Mouse (Mus musculus) heart, embryonic 10.5 days (tissue): Measurements from ENCODE around the gene Spryd4. TPM values are rescaled to one million over a fixed set of nuclear protein-coding genes. Genes with fewer than 3 reads are reported as not detected.
A peak's percentile ranks its signal among the peaks of the same experiment; 100 is the strongest.
"Not testable (repeated sequence)": the region's sequence is repeated elsewhere in the genome, so short reads cannot be mapped to it uniquely, and the experiment has no call there.

Experiments used
- DNase-seq: peaks from one replicate; pipeline ENCODE4 v3.0.0-alpha.2; 2017; ENCODE audit warnings: low spot score
- H3K27ac ChIP-seq: fragments of 300-500 bp; sonication (generic); 2 replicates; pipeline ENCODE4 v1.5.1; 2016; ENCODE audit warnings: mild to moderate bottlenecking
- H3K27me3 ChIP-seq: fragments of 300-500 bp; sonication (generic); 2 replicates; pipeline ENCODE4 v1.6.1; 2016; ENCODE audit warnings: mild to moderate bottlenecking; ENCODE audit not compliant: poor library complexity, insufficient read depth, severe bottlenecking
- H3K36me3 ChIP-seq: fragments of 300-500 bp; sonication (generic); 2 replicates; pipeline ENCODE4 v1.6.1; 2016; ENCODE audit warnings: mild to moderate bottlenecking, moderate library complexity
- H3K4me1 ChIP-seq: fragments of 300-500 bp; sonication (generic); 2 replicates; pipeline ENCODE4 v1.6.1; 2016; ENCODE audit warnings: mild to moderate bottlenecking
- H3K4me3 ChIP-seq: fragments of 300-500 bp; sonication (generic); 2 replicates; pipeline ENCODE4 v1.5.1; 2016; ENCODE audit warnings: mild to moderate bottlenecking, moderate library complexity
- H3K9me3 ChIP-seq: fragments of 300-500 bp; sonication (generic); 2 replicates; pipeline ENCODE4 v1.6.1; 2016; ENCODE audit warnings: mild to moderate bottlenecking, moderate library complexity
- WGBS: fragments of 180-500 bp; shearing (Covaris S2); methylation state at CpG from one replicate; pipeline ENCODE4 v1.1.7; 2016; 5-methylcytosine and 5-hydroxymethylcytosine counted together
- polyA plus RNA-seq: library from polyadenylated mRNA; unstranded; fragments of >200 nt; fragmentation: Nextera tagmentation; extraction: Ambion mirVana; gene quantifications from 2 replicates; pipeline ENCODE4 v1.2.1, GENCODE M21; 2016

Spryd4 gene
- polyA plus RNA-seq, 1 experiment from 2014 or later: 37.9 TPM

DNA sequence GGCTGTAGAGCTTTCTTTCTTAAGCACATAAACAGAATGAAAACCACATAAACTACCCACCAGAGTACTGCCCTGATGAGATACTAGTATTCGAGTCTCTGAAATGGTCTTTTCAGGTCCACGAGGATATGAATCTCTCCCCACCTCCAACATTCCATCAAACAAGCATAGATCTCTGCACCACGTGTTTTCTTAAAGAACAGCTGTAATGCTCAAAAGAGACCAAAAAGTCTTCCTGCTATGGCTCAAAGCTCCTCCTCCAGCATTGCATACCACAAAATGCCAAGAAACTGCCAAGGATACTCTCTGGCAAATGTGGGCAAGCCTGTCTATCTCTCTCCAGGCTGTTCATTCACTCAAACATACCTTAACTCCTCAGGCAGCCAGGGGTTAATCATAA lies 36.3 kb downstream of the Spryd4 start:
- H3K27ac ChIP-seq: peak overlapping the region; percentile 91
- no peak for DNase-seq
- peak overlapping the region; percentile 78 for H3K4me3 ChIP-seq
- 9% methylated on average over 3 of the region's 3 CpGs for WGBS
- H3K36me3 ChIP-seq: 0 out of 2 replicates have a peak, but pooled peaks cover 6% of the 10 kb centered on the region
- H3K27me3 ChIP-seq: no peaks in the 10 kb centered on the region
- peaks cover 24% of the 10 kb centered on the region for H3K4me1 ChIP-seq
- no peaks in the 10 kb centered on the region for H3K9me3 ChIP-seq

DNA sequence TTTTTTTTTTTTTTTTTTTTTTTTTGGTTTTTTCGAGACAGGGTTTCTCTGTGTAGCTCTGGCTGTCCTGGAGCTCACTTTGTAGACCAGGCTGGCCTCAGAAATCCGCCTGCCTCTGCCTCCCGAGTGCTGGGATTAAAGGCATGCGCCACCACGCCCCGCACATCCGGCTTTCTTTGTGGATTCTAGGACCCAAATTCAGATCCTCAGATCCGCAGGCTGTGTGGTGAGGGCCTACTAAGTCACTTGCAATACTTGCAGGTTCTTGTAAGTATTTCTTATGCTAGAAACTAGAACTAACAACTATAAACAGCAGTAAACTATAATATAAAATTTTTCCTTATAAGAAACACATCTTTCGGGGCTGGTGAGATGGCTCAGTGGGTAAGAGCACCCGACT lies 40.3 kb downstream of the Spryd4 start:
- WGBS: 95% methylated on average over 10 of the region's 10 CpGs
- not testable (repeated sequence) for H3K27me3 ChIP-seq, DNase-seq, H3K36me3 ChIP-seq, H3K4me3 ChIP-seq, H3K27ac ChIP-seq, H3K9me3 ChIP-seq
- H3K4me1 ChIP-seq: peaks cover 15% of the 10 kb centered on the region

DNA sequence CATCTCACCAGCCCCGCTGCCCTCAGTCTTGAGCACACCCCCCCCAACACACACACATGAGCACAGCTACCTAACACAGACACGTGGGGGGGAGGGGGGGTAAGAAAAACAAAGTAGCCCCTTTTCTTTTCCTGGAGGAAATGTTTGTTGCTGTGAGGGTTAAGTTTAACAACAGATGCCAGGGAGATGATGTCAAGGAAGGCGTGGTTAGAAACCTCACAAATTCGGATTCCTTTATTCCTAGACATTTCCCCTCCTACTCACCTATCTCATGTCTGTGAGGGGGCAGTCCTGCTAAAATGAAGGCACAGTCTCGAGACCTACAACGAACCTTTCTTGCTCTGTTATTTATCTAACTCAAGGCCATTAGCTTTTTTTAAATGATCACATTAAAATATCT lies 44.5 kb downstream of the Spryd4 start:
- WGBS: 38% methylated on average over 6 of the region's 6 CpGs
- H3K4me3 ChIP-seq: no peak overlapping the region
- DNase-seq: no peak

DNA sequence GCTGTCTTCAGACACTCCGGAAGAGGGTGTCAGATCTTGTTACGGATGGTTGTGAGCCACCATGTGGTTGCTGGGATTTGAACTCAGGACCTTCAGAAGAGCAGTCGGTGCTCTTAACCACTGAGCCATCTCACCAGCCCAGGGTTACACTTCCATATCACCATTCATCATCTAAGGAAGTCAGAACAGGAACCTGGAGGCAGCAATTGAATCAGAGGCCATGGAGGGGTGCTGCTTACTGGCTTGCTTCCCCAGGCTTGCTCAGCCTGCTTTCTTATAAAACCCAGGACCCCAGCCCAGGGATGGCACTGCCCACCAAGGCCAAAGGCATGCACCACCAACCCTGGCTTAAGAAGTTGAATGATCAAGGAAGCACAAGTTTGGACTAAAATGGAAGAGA lies 45.9 kb downstream of the Spryd4 start:
- WGBS: 85% methylated on average over 3 of the region's 3 CpGs
- H3K36me3 ChIP-seq: peaks cover 18% of the 10 kb centered on the region
- H3K9me3 ChIP-seq, H3K27ac ChIP-seq, H3K4me3 ChIP-seq, H3K4me1 ChIP-seq, H3K27me3 ChIP-seq, DNase-seq: not testable (repeated sequence)

More for the DNA sequence above, 44.5 kb downstream of the Spryd4 start:
- 0 out of 2 replicates have a peak, but pooled peaks cover 10% of the 10 kb centered on the region for H3K4me1 ChIP-seq
- H3K27ac ChIP-seq: no peak overlapping the region; the same call in 1 of the 2 replicates
- H3K9me3 ChIP-seq: no peaks in the 10 kb centered on the region
- H3K36me3 ChIP-seq: peaks cover 20% of the 10 kb centered on the region
- H3K27me3 ChIP-seq: no peaks in the 10 kb centered on the region

Other genes with a start within 250 kb of the Spryd4 start
- not detected in 2 replicates for gene Hsd17b6, start 204.2 kb downstream of the Spryd4 start, polyA plus RNA-seq
- 66.7 and 80.5 TPM in 2 replicates for gene Prim1, start 196.6 kb downstream of the Spryd4 start, polyA plus RNA-seq
- gene Naca, start 176.2 kb downstream of the Spryd4 start, polyA plus RNA-seq: 639 and 790 TPM in 2 replicates
- 403 and 465 TPM in 2 replicates for gene Ptges3, start 152.9 kb downstream of the Spryd4 start, polyA plus RNA-seq
- 3,536 and 4,735 TPM in 2 replicates for gene Atp5b, start 128.5 kb downstream of the Spryd4 start, polyA plus RNA-seq
- gene Baz2a, start 120.2 kb downstream of the Spryd4 start, polyA plus RNA-seq: 10.1 and 12.0 TPM in 2 replicates
- 32.5 and 38.6 TPM in 2 replicates for gene Rbms2, start 31.5 kb downstream of the Spryd4 start, polyA plus RNA-seq
- gene Gls2, start 17.4 kb downstream of the Spryd4 start, polyA plus RNA-seq: 0.86 and 1.1 TPM in 2 replicates
- gene Mip, start 14.0 kb upstream of the Spryd4 start, polyA plus RNA-seq: not detected in 2 replicates
- gene Timeless, start 20.3 kb upstream of the Spryd4 start, polyA plus RNA-seq: 48.1 and 69.3 TPM in 2 replicates
- gene Apon, start 42.3 kb upstream of the Spryd4 start, polyA plus RNA-seq: 0.18 and 0.23 TPM in 2 replicates
- 0.11 and 3.9 TPM in 2 replicates for gene Apof, start 56.9 kb upstream of the Spryd4 start, polyA plus RNA-seq
- 10.8 and 11.0 TPM in 2 replicates for gene Stat2, start 58.8 kb upstream of the Spryd4 start, polyA plus RNA-seq
- 0.25 and 0.48 TPM in 2 replicates for gene Il23a, start 86.9 kb upstream of the Spryd4 start, polyA plus RNA-seq
- gene Pan2, start 91.5 kb upstream of the Spryd4 start, polyA plus RNA-seq: 29.9 and 31.4 TPM in 2 replicates
- gene Cnpy2, start 110.7 kb upstream of the Spryd4 start, polyA plus RNA-seq: 220 and 255 TPM in 2 replicates
- 347 and 474 TPM in 2 replicates for gene Cs, start 125.9 kb upstream of the Spryd4 start, polyA plus RNA-seq
- gene Coq10a, start 157.2 kb upstream of the Spryd4 start, polyA plus RNA-seq: 9.7 and 10.7 TPM in 2 replicates
- 10.9 and 12.7 TPM in 2 replicates for gene Ankrd52, start 165.3 kb upstream of the Spryd4 start, polyA plus RNA-seq
- 0.07 and 2.4 TPM in 2 replicates for gene Slc39a5, start 189.4 kb upstream of the Spryd4 start, polyA plus RNA-seq
- 76.5 and 87.9 TPM in 2 replicates for gene Nabp2, start 199.7 kb upstream of the Spryd4 start, polyA plus RNA-seq
- 31.0 and 34.3 TPM in 2 replicates for gene Rnf41, start 199.8 kb upstream of the Spryd4 start, polyA plus RNA-seq
- gene Smarcc2, start 247.4 kb upstream of the Spryd4 start, polyA plus RNA-seq: 66.0 and 68.7 TPM in 2 replicates